Mouse (Mus musculus) kidney, adult 9 months (tissue): ENCODE data around the gene Tpm1.

Experiments used
- DNase-seq: peaks from one replicate; pipeline ENCODE4 v3.0.0; 2022

Tpm1 gene

GRCm38 (mm10) chr9:67045966-67046602, 3.1 kb downstream of the Tpm1 start:
- DNase-seq, result no peak

- no peak for DNase-seq
Observed at GRCm38 (mm10) chr9:67045306-67045675, 3.9 kb downstream of the Tpm1 start.

- peak; percentile 83 for DNase-seq
Observed at GRCm38 (mm10) chr9:67044551-67045305, 4.5 kb downstream of the Tpm1 start.

GRCm38 (mm10) chr9:67043231-67044199, 5.7 kb downstream of the Tpm1 start:
- DNase-seq, result peak; percentile 100

- no peak for DNase-seq
Observed at GRCm38 (mm10) chr9:67042813-67043207, 6.4 kb downstream of the Tpm1 start.

GRCm38 (mm10) chr9:67041840-67042812, 7.1 kb downstream of the Tpm1 start:
- no peak for DNase-seq

- DNase-seq, result peak; percentile 20
Observed at GRCm38 (mm10) chr9:67040963-67041839, 8.0 kb downstream of the Tpm1 start.

GRCm38 (mm10) chr9:67039867-67040266, 9.3 kb downstream of the Tpm1 start:
- DNase-seq, result no peak

GRCm38 (mm10) chr9:67038686-67039085, 10.5 kb downstream of the Tpm1 start:
- DNase-seq, result no peak

GRCm38 (mm10) chr9:67037666-67038065, 11.5 kb downstream of the Tpm1 start:
- no peak for DNase-seq

GRCm38 (mm10) chr9:67036527-67037118, 12.6 kb downstream of the Tpm1 start:
- peak; percentile 66 for DNase-seq

- no peak for DNase-seq
Observed at GRCm38 (mm10) chr9:67035957-67036451, 13.2 kb downstream of the Tpm1 start.

GRCm38 (mm10) chr9:67034677-67035076, 14.5 kb downstream of the Tpm1 start:
- DNase-seq, result no peak

GRCm38 (mm10) chr9:67033016-67033415, 16.2 kb downstream of the Tpm1 start:
- no peak for DNase-seq

GRCm38 (mm10) chr9:67032611-67033010, 16.6 kb downstream of the Tpm1 start:
- no peak for DNase-seq

- no peak for DNase-seq
Observed at GRCm38 (mm10) chr9:67029518-67029917, 19.7 kb downstream of the Tpm1 start.

- DNase-seq, result no peak
Observed at GRCm38 (mm10) chr9:67028929-67029328, 20.3 kb downstream of the Tpm1 start.

GRCm38 (mm10) chr9:67028133-67028724, 21.0 kb downstream of the Tpm1 start:
- DNase-seq, result no peak

GRCm38 (mm10) chr9:67026890-67027289, 22.3 kb downstream of the Tpm1 start:
- no peak for DNase-seq

GRCm38 (mm10) chr9:67026061-67026460, 23.1 kb downstream of the Tpm1 start:
- DNase-seq, result no peak
